Mouse (Mus musculus) adrenal gland, adult (tissue): Measurements from ENCODE around the gene Rreb1.
A peak's percentile ranks its signal among the peaks of the same experiment; 100 is the strongest.

Experiments
- DNase-seq, 2 experiments: peaks; one replicate each; pipeline ENCODE4 v3.0.0; 2022 to 2023; ENCODE audit warnings: low spot score in 1 of 2; ENCODE audit not compliant: inconsistent age in 2 of 2

Rreb1 gene

GRCm38 (mm10) chr13:37778147-37778593 lies at the start of gene Rreb1:
Gene Rreb1 (plus strand): TSS chr13:37778400.
- peak; percentile 68 to 85 for DNase-seq

GRCm38 (mm10) chr13:37728551-37728950 lies 49.6 kb upstream of the Rreb1 start:
- DNase-seq, result no peak

- DNase-seq, result peak; percentile 77 to 85
Observed at GRCm38 (mm10) chr13:37731914-37732693, 46.1 kb upstream of the Rreb1 start.

- DNase-seq, result no peak
Observed at GRCm38 (mm10) chr13:37734501-37734900, 43.7 kb upstream of the Rreb1 start.

- DNase-seq, result no peak
Observed at GRCm38 (mm10) chr13:37740111-37740510, 38.1 kb upstream of the Rreb1 start.

GRCm38 (mm10) chr13:37740752-37741151 lies 37.4 kb upstream of the Rreb1 start:
- no peak for DNase-seq

GRCm38 (mm10) chr13:37742248-37742647 lies 36.0 kb upstream of the Rreb1 start:
- DNase-seq, result no peak

GRCm38 (mm10) chr13:37747504-37747903 lies 30.7 kb upstream of the Rreb1 start:
- DNase-seq, result no peak

- DNase-seq, result no peak
Observed at GRCm38 (mm10) chr13:37749485-37749884, 28.7 kb upstream of the Rreb1 start.

- peak in 1 of 2 experiments; percentile 48 for DNase-seq
Observed at GRCm38 (mm10) chr13:37751154-37751950, 26.8 kb upstream of the Rreb1 start.

GRCm38 (mm10) chr13:37759341-37760012 lies 18.7 kb upstream of the Rreb1 start:
- DNase-seq, result peak; percentile 21 to 55

- no peak for DNase-seq
Observed at GRCm38 (mm10) chr13:37760013-37760342, 18.2 kb upstream of the Rreb1 start.

- DNase-seq, result no peak
Observed at GRCm38 (mm10) chr13:37760373-37760772, 17.8 kb upstream of the Rreb1 start.

- DNase-seq, result peak in 1 of 2 experiments; percentile 38
Observed at GRCm38 (mm10) chr13:37760957-37761941, 17.0 kb upstream of the Rreb1 start.

GRCm38 (mm10) chr13:37763800-37764407 lies 14.3 kb upstream of the Rreb1 start:
- DNase-seq, result no peak

GRCm38 (mm10) chr13:37769777-37770176 lies 8.4 kb upstream of the Rreb1 start:
- no peak for DNase-seq

GRCm38 (mm10) chr13:37773476-37773875 lies 4.7 kb upstream of the Rreb1 start:
- no peak for DNase-seq

- no peak for DNase-seq
Observed at GRCm38 (mm10) chr13:37776675-37777074, 1.5 kb upstream of the Rreb1 start.

GRCm38 (mm10) chr13:37777351-37778146 lies 651 bp upstream of the Rreb1 start:
- no peak for DNase-seq
